15 mouse cellular contexts compared by ENCODE assay signal in the genomic region with DNA sequence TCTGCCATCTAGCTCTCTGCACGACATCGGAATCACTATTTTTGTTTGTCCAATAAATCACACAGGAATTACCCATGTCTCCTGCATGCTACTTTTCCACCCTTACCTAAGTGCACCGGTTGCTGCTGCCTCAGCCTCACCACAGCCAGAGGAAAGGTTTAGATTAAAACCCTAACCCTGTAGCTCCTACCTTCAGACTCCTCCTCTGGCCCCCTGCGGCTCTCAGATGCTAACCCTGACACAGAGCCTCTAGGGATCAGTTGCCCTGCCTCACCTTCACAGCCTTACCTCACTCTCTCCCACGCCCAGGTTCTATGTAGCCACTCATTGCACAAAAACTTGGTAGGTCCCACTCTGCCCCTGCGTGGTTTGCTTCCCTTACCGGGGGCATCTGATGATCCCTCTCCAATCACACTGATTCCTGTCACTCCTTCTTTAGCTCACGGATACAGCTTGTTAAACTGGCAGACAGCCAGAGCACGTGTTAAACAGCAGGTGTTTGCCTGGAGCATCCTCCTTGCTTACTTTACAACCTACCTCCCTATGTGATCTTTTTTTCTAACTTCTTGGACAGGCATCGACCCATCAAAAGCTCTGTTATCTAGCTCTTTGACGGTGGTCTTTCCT.
"Had no signal": no experiment of that assay in that cellular context is flagged by ENCODE, and none has a peak within 500 bp of the region (broad histone marks: within the 10 kb centered on the region; RNA-seq: fewer than 3 reads in every experiment).

No protein-coding gene starts in this region.

- H3K9ac ChIP-seq: limb, embryonic 15.5 days; liver, embryonic 12.5 days; lung, embryonic 14.5 days; midbrain, embryonic 12.5 days had no signal

- H3K4me2 ChIP-seq: limb, embryonic 15.5 days; liver, embryonic 12.5 days; lung, embryonic 14.5 days; midbrain, embryonic 12.5 days had no signal

- H3K4me1 ChIP-seq: liver, embryonic 12.5 days; midbrain, embryonic 12.5 days had no signal

- DNase-seq: kidney, adult 8-10 months; kidney, postnatal 25 days; layer of hippocampus, adult 9-11 months; layer of hippocampus, postnatal 36 days; lung, embryonic 14.5 days; lung, postnatal 10 days; lung, postnatal 4 days; retina, postnatal 1 day; right cerebral cortex, postnatal 4 days; spleen, adult 18-20 months; thymus, adult 2 months; thymus, postnatal 25 days had no signal

- H3K36me3 ChIP-seq: limb, embryonic 15.5 days; liver, embryonic 12.5 days; midbrain, embryonic 12.5 days had no signal

- H3K9me3 ChIP-seq: limb, embryonic 15.5 days; liver, embryonic 12.5 days; midbrain, embryonic 12.5 days had no signal

- ATAC-seq: liver, embryonic 12.5 days had no signal

- H3K27me3 ChIP-seq: limb, embryonic 15.5 days; liver, embryonic 12.5 days; midbrain, embryonic 12.5 days had no signal

- H3K4me3 ChIP-seq: limb, embryonic 15.5 days; liver, embryonic 12.5 days; midbrain, embryonic 12.5 days had no signal

- H3K27ac ChIP-seq: limb, embryonic 15.5 days; liver, embryonic 12.5 days; midbrain, embryonic 12.5 days had no signal
